Mouse (Mus musculus) testis, adult 2 months (tissue): ENCODE data around the gene Gstt1.

Experiments
- CTCF ChIP-seq: fragments of 200-500 bp; IDR thresholded peaks from 2 replicates; pipeline ENCODE4 v1.5.1; 2012; ENCODE audit warnings: low read depth, mild to moderate bottlenecking, inconsistent platforms, low read length, moderate library complexity; ENCODE audit not compliant: control insufficient read depth, insufficient read depth, insufficient replicate concordance
- POLR2A ChIP-seq: fragments of 200-500 bp; IDR thresholded peaks from 2 replicates; pipeline ENCODE4 v1.6.1; 2012; ENCODE audit warnings: low read depth, mild to moderate bottlenecking, inconsistent platforms, low read length, moderate library complexity; ENCODE audit not compliant: control insufficient read depth

GRCm38 (mm10) chr10:75804217-75804616, 5.8 kb upstream of the Gstt1 start:
- TF ChIP-seq CTCF (no peak), POLR2A (no peak)
